Mouse (Mus musculus) heart, embryonic 12.5 days (tissue): ENCODE data around the gene Irf2. TPM values are rescaled to one million over a fixed set of nuclear protein-coding genes. Genes with fewer than 3 reads are reported as not detected.

Source experiments
- ATAC-seq: fragments of 200-750 bp; cut with Nextera tagmentation; 2 replicates; pipeline ENCODE4 v1.8.0; 2017; ENCODE audit warnings: moderate TSS enrichment, moderate library complexity; ENCODE audit not compliant: insufficient number of reproducible peaks, low FRiP score
- H3K27ac ChIP-seq: fragments of 300-500 bp; sonication (generic); 2 replicates; pipeline ENCODE4 v1.5.1; 2016; ENCODE audit warnings: mild to moderate bottlenecking, moderate library complexity; ENCODE audit not compliant: poor library complexity, severe bottlenecking
- H3K27me3 ChIP-seq: fragments of 300-500 bp; sonication (generic); replicated peaks from 2 replicates; pipeline ENCODE4 v1.6.1; 2016; ENCODE audit warnings: mild to moderate bottlenecking, moderate library complexity
- H3K36me3 ChIP-seq: fragments of 300-500 bp; sonication (generic); 2 replicates; pipeline ENCODE4 v1.6.1; 2016; ENCODE audit warnings: mild to moderate bottlenecking, moderate library complexity
- H3K4me1 ChIP-seq: fragments of 300-500 bp; sonication (generic); replicated peaks from 2 replicates; pipeline ENCODE4 v1.6.1; 2016; ENCODE audit warnings: mild to moderate bottlenecking
- H3K4me2 ChIP-seq: fragments of 300-500 bp; sonication (generic); 2 replicates; pipeline ENCODE4 v1.6.1; 2016; ENCODE audit warnings: mild to moderate bottlenecking, moderate library complexity
- H3K4me3 ChIP-seq: fragments of 300-500 bp; sonication (generic); 2 replicates; pipeline ENCODE4 v1.5.1; 2016; ENCODE audit warnings: mild to moderate bottlenecking
- H3K9ac ChIP-seq: fragments of 300-500 bp; sonication (generic); 2 replicates; pipeline ENCODE4 v1.6.1; 2016; ENCODE audit warnings: mild to moderate bottlenecking, moderate library complexity
- H3K9me3 ChIP-seq: fragments of 300-500 bp; sonication (generic); replicated peaks from 2 replicates; pipeline ENCODE4 v1.6.1; 2016; ENCODE audit warnings: mild to moderate bottlenecking, moderate library complexity
- WGBS: fragments of 180-500 bp; shearing (Covaris S2); methylation state at CpG from one replicate; pipeline ENCODE4 v1.1.7; 2016; 5-methylcytosine and 5-hydroxymethylcytosine counted together
- polyA plus RNA-seq: library from polyadenylated mRNA; unstranded; fragments of >200 nt; fragmentation: Nextera tagmentation; extraction: Ambion mirVana; gene quantifications from 2 replicates; pipeline ENCODE4 v1.2.1, GENCODE M21; 2016

Gene Irf2
- polyA plus RNA-seq, 1 experiment from 2014 or later, result 12.5 TPM

- no peak for ATAC-seq
- Histone ChIP-seq H3K36me3 (peaks cover 18% of the 10 kb centered on the region; the same call in 1 of the 2 replicates), H3K9ac (no peak overlapping the region), H3K4me3 (no peak overlapping the region), H3K9me3 (no peaks in the 10 kb centered on the region), H3K27me3 (no peaks in the 10 kb centered on the region), H3K27ac (no peak overlapping the region), H3K4me1 (peaks cover 3% of the 10 kb centered on the region; the same call in 1 of the 2 replicates), H3K4me2 (no peak overlapping the region)
- 75% methylated on average over 6 of the region's 6 CpGs for WGBS
These were observed 41.6 kb downstream of the Irf2 start for GRCm38 (mm10) chr8:46781067-46781657.

- 86% methylated on average over 5 of the region's 5 CpGs for WGBS
- H3K27me3 ChIP-seq, result no peaks in the 10 kb centered on the region
- H3K9me3 ChIP-seq, result no peaks in the 10 kb centered on the region
- no peak overlapping the region for H3K4me3 ChIP-seq
- no peak overlapping the region for H3K27ac ChIP-seq
- H3K4me2 ChIP-seq, result no peak overlapping the region
- peaks cover 14% of the 10 kb centered on the region; the same call in 1 of the 2 replicates for H3K36me3 ChIP-seq
- ATAC-seq, result no peak
- peaks cover 3% of the 10 kb centered on the region; the same call in 1 of the 2 replicates for H3K4me1 ChIP-seq
- H3K9ac ChIP-seq, result no peak overlapping the region
These were observed 42.7 kb downstream of the Irf2 start for GRCm38 (mm10) chr8:46782254-46782653.

- H3K4me3 ChIP-seq, result no peak overlapping the region
- no peaks in the 10 kb centered on the region; the same call in 1 of the 2 replicates for H3K4me1 ChIP-seq
- H3K27me3 ChIP-seq, result no peaks in the 10 kb centered on the region
- ATAC-seq, result no peak
- H3K36me3 ChIP-seq, result peaks cover 10% of the 10 kb centered on the region; the same call in 1 of the 2 replicates
- no peak overlapping the region for H3K27ac ChIP-seq
- 63% methylated on average over 2 of the region's 2 CpGs for WGBS
- H3K9me3 ChIP-seq, result no peaks in the 10 kb centered on the region
- H3K4me2 ChIP-seq, result no peak overlapping the region
- H3K9ac ChIP-seq, result no peak overlapping the region
These were observed 45.5 kb downstream of the Irf2 start for GRCm38 (mm10) chr8:46785070-46785469.

GRCm38 (mm10) chr8:46785926-46786325, 46.4 kb downstream of the Irf2 start:
- no peak for ATAC-seq
- Histone ChIP-seq H3K4me3 (no peak overlapping the region), H3K9me3 (no peaks in the 10 kb centered on the region), H3K9ac (no peak overlapping the region), H3K4me2 (no peak overlapping the region), H3K4me1 (no peaks in the 10 kb centered on the region; the same call in 1 of the 2 replicates), H3K27ac (no peak overlapping the region), H3K36me3 (peaks cover 7% of the 10 kb centered on the region; the same call in 1 of the 2 replicates), H3K27me3 (no peaks in the 10 kb centered on the region)
- WGBS, result 70% methylated on average over 6 of the region's 6 CpGs

- no peaks in the 10 kb centered on the region for H3K27me3 ChIP-seq
- no peak overlapping the region for H3K4me2 ChIP-seq
- peaks cover 13% of the 10 kb centered on the region for H3K4me1 ChIP-seq
- 76% methylated on average over 5 of the region's 5 CpGs for whole genome bisulfite sequencing
- no peak overlapping the region for H3K9ac ChIP-seq
- no peak overlapping the region for H3K27ac ChIP-seq
- H3K36me3 ChIP-seq, result peaks cover 11% of the 10 kb centered on the region
- no peak for ATAC-seq
- no peaks in the 10 kb centered on the region for H3K9me3 ChIP-seq
- no peak overlapping the region for H3K4me3 ChIP-seq
These were observed 49.8 kb downstream of the Irf2 start for GRCm38 (mm10) chr8:46789091-46789881.

- H3K36me3 ChIP-seq, result peaks cover 26% of the 10 kb centered on the region
- H3K4me2 ChIP-seq, result no peak overlapping the region
- no peaks in the 10 kb centered on the region for H3K27me3 ChIP-seq
- no peaks in the 10 kb centered on the region for H3K9me3 ChIP-seq
- no peak for ATAC-seq
- H3K4me1 ChIP-seq, result peaks cover 13% of the 10 kb centered on the region
- no peak overlapping the region for H3K27ac ChIP-seq
- no peak overlapping the region for H3K9ac ChIP-seq
- no peak overlapping the region for H3K4me3 ChIP-seq
- 75% methylated on average over 5 of the region's 5 CpGs for WGBS
These were observed 52.3 kb downstream of the Irf2 start for GRCm38 (mm10) chr8:46791664-46792371.

GRCm38 (mm10) chr8:46792653-46793052, 53.1 kb downstream of the Irf2 start:
- Histone ChIP-seq H3K4me2 (no peak overlapping the region), H3K9me3 (no peaks in the 10 kb centered on the region), H3K27me3 (no peaks in the 10 kb centered on the region), H3K36me3 (peaks cover 34% of the 10 kb centered on the region), H3K4me1 (peaks cover 13% of the 10 kb centered on the region), H3K27ac (no peak overlapping the region), H3K4me3 (no peak overlapping the region), H3K9ac (no peak overlapping the region)
- WGBS, result 62% methylated on average over 2 of the region's 2 CpGs
- no peak for ATAC-seq

- Histone ChIP-seq H3K4me1 (peaks cover 13% of the 10 kb centered on the region), H3K9ac (no peak overlapping the region), H3K27me3 (no peaks in the 10 kb centered on the region), H3K4me2 (no peak overlapping the region), H3K9me3 (no peaks in the 10 kb centered on the region), H3K27ac (no peak overlapping the region), H3K36me3 (peaks cover 39% of the 10 kb centered on the region), H3K4me3 (no peak overlapping the region)
- 91% methylated on average over 14 of the region's 14 CpGs for WGBS
- no peak for ATAC-seq
These were observed 53.7 kb downstream of the Irf2 start for GRCm38 (mm10) chr8:46793248-46793647.

- ATAC-seq, result no peak
- Histone ChIP-seq H3K36me3 (peaks cover 40% of the 10 kb centered on the region), H3K27me3 (no peaks in the 10 kb centered on the region), H3K4me3 (no peak overlapping the region), H3K9ac (no peak overlapping the region), H3K9me3 (no peaks in the 10 kb centered on the region), H3K4me2 (no peak overlapping the region), H3K4me1 (peaks cover 13% of the 10 kb centered on the region), H3K27ac (no peak overlapping the region)
- WGBS, result 73% methylated on average over 5 of the region's 5 CpGs
These were observed 54.8 kb downstream of the Irf2 start for GRCm38 (mm10) chr8:46794317-46794716.

- Histone ChIP-seq H3K4me1 (peaks cover 6% of the 10 kb centered on the region), H3K4me3 (no peak overlapping the region), H3K9me3 (no peaks in the 10 kb centered on the region), H3K27me3 (no peaks in the 10 kb centered on the region), H3K36me3 (peaks cover 38% of the 10 kb centered on the region), H3K27ac (no peak overlapping the region), H3K4me2 (no peak overlapping the region), H3K9ac (no peak overlapping the region)
- no peak for ATAC-seq
- 95% methylated on average over 5 of the region's 5 CpGs for WGBS
These were observed 59.7 kb downstream of the Irf2 start for GRCm38 (mm10) chr8:46799212-46799611.

GRCm38 (mm10) chr8:46799706-46800105, 60.2 kb downstream of the Irf2 start:
- Histone ChIP-seq H3K9me3 (no peaks in the 10 kb centered on the region), H3K4me2 (no peak overlapping the region), H3K36me3 (peaks cover 33% of the 10 kb centered on the region), H3K27me3 (no peaks in the 10 kb centered on the region), H3K27ac (no peak overlapping the region), H3K4me1 (peaks cover 6% of the 10 kb centered on the region), H3K4me3 (no peak overlapping the region), H3K9ac (no peak overlapping the region)
- 61% methylated on average over 2 of the region's 2 CpGs for WGBS
- no peak for ATAC-seq
